Mouse (Mus musculus) B cell, adult 2 months (primary cell): ENCODE results near the gene Ikzf1.
A peak's percentile ranks its signal among the peaks of the same experiment; 100 is the strongest.

ENCODE experiments used
- DNase-seq, 2 experiments: peaks; one replicate each; pipeline ENCODE4 v3.0.0; 2022

Ikzf1 gene

DNA sequence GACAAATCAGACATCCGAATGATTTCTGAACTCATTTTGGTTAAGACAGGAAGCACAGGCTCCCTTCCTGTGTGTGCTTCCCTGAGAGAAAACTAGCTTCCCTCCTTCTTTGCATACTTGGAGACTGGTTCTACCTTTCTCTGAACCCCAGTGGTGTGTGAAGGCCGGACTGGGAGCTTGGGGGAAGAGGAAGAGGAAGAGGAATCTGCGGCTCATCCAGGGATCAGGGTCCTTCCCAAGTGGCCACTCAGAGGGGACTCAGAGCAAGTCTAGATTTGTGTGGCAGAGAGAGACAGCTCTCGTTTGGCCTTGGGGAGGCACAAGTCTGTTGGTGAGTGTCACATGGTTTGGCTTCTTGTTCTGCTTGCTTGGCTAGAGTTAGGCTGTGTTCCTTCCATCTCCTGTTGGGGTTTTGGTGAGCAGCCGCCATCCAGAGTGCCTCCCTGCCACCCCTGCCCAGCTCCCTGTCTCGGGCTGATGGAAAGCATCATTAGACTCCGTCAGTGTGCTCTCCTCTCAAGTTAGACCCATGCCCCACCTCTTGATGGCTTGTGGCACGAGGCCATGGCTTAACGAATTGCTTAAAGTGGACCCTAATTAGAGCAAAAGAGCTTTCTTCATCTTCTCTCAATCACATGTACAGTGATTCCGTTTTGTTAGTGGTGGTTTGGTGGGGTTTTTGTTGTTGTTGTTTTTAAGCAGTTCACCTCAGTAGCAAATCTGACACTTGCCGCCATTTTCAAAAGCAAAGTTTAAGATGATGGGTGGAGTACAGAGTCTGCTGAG, 5.4 kb downstream of the Ikzf1 start:
- peak; percentile 69 to 71 for DNase-seq

DNA sequence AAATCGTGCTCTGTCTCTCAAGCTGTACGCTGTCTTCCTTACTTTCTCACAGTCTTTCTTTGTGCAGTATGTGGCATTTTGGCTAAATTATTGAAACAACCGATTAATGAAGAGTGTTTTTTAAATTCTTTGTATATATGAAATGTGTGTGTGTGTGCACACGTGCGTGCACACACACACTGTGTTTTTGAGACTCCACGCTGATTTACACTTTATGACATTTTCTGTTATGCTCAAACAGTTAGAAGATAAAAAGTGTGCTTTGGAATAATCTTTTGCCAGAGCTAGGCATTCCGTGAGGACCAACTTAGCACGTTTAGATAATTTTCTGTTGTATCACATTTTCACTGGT, 6.0 kb downstream of the Ikzf1 start:
- no peak for DNase-seq

DNA sequence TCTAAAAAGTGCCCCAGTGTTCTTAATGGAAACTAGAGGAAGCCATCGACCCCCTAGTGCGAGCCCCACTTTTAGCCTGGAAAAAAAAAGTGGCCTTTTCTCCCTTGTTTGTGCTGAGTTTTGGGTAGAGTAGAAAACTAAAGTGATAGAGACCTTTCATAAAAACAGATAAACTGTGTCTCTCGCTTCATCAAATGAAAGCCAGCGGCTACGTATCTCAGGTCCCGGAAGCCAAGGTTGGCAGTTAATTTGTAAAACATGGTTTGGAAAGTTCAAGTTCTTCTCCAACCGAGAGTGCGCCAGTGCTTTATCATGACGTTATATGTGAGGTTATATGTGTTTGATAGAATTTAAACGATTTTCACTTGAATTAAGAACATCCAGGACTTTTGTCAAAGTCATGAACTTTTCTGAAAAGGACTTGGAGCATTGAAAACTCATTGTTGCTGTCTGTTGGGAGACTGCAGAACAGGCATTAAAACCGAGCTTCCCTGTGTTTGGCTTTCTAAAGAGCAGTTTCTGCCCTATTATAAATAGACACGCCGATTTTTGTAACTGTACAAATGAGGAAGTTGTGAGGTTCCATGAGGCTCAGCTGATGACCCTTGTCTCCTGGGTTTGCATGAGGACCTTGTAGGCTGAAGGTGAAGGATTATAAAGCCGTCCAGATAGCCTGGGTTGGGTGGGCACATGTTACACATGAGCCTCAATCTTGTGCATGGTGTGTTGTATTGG, 6.7 kb downstream of the Ikzf1 start:
- peak; percentile 65 to 72 for DNase-seq

- no peak for DNase-seq
Measured at GRCm38 (mm10) chr11:11692558-11693166, 7.9 kb downstream of the Ikzf1 start.

GRCm38 (mm10) chr11:11693446-11693845, 8.6 kb downstream of the Ikzf1 start:
- DNase-seq, result no peak

GRCm38 (mm10) chr11:11694072-11694471, 9.3 kb downstream of the Ikzf1 start:
- DNase-seq, result peak; percentile 53 to 55

GRCm38 (mm10) chr11:11694472-11695177, 9.8 kb downstream of the Ikzf1 start:
- no peak for DNase-seq

DNA sequence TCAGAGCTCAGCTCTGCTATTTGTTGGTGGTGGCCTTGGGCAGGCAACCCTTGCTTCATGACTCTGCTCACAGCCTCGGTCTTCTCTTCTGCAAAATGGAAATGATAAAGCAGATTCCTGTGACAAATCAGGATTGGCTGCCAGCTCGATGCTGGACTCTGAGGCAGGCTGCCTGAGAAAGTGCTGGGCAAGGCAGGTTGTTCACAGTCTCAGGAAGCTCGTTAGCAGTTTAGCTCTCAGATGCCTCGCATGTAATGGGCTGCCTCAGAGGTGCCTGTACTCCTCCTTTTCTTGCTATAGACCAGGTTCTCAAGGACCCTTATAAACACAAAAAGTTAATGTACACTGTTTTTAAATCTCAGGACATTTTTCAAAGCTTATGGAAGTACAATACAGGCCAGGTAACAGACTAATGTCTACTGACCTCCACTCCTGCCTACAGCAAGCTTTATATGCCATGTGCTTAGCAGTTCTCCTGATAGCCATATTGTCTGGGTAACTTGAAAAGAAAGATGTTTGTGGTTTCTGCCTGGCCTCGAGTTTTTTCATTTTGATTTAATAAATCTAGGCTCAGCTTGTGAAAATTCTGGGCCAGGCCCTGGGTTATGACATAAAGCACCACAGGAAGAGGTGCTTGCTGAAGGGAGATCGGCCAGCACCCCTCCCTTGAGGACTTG, 10.5 kb downstream of the Ikzf1 start:
- DNase-seq, result no peak

GRCm38 (mm10) chr11:11695907-11696306, 11.1 kb downstream of the Ikzf1 start:
- no peak for DNase-seq

DNA sequence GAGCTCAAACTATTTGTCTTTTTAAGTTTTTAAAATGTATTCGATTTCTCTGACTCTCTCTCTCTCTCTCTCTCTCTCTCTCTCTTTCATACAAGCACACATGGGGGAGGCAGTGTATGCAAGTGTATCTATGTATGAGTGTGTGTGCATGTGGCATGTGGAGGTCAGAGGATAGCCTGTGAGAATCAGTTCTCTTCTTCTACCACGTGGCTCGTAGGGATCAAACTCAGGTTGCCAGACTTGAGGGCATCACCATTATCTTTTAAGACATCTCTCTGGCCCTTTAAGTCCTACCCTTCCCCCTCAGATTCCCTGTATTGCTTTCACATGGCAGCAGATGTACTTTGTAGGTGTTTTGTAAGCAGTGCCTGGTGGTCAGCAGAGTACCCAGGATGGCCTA, 12.0 kb downstream of the Ikzf1 start:
- DNase-seq, result no peak

DNA sequence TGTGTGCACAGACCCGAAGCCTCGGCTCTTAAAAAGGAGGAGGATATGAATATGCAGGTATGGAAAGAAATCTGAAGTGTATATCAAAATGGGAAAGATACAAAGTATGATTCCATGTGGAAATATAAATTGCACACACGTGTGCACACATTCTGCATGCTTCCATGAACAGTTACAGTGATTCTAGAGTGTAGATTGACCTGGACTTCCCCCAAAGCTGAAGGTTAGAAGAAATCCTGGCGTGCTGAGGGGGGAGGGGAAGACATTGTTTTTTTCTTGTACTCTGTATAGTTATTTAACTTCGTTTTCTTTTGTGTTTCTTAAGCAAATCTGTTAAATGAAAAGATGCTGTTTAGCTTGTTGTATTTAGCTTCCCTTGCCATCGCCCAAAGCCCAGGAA, 16.6 kb downstream of the Ikzf1 start:
- no peak for DNase-seq

DNA sequence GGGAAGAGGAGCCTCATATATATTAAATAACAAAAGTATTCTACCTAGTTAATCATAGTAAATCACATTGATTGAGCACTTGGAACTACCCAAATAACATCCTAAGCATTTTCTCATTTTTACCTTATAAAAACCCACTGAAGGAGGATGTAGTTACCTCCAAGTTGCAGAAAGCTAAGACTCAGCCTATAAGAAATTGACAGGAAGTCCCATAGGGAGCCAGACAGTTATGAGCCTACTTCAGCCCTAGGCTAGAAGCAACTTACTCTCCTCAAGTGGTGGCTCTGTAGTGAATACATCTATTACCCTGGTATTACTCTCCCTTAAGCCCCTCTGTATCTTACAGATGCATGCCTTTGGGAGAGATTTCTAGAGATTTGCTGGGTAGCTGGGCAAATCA, 19.0 kb downstream of the Ikzf1 start:
- no peak for DNase-seq

- no peak for DNase-seq
Measured at GRCm38 (mm10) chr11:11708154-11708719, 23.4 kb downstream of the Ikzf1 start.

DNA sequence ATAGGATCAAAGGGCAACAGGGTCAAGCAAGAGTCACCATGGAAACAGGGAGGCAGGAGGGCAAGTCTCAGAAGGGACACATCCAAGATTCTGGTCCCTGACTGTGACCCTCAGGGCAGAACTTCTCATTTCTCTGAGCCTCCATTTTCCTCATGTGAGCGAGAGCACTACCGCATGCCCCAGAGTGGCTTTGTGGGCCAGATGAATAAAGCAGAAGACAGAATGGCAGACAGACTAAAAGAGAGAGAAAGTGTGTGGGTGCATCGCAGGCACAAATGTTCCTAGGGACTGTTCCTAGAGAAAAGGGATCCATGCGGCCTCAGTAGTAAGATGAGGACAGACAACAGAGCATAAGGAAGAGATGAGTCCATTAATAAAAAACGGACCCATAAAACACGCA, 24.5 kb downstream of the Ikzf1 start:
- DNase-seq, result no peak

DNA sequence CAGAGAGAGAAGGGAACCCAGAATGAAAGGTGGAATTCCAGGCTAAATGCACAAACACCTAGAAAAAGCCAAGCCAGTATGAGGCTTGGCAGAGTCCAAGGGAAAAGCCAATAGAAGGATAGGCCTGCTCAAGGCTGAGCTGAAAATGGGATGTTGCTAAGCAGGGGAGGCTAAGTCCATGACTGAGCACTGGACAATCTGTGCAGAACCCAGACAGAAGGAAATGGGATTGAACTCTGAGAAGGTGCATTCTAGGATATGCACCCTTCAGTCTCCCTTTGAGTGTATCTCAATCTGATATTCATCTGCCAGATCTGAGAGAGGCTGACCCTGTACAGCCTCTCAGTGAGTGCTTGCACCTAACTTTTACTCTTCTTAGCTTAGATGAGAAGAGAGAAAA, 25.9 kb downstream of the Ikzf1 start:
- no peak for DNase-seq

- peak; percentile 49 to 50 for DNase-seq
Measured at GRCm38 (mm10) chr11:11711748-11712147, 26.9 kb downstream of the Ikzf1 start.

GRCm38 (mm10) chr11:11714676-11715075, 29.9 kb downstream of the Ikzf1 start:
- DNase-seq, result no peak

GRCm38 (mm10) chr11:11715963-11716691, 31.3 kb downstream of the Ikzf1 start:
- no peak for DNase-seq

DNA sequence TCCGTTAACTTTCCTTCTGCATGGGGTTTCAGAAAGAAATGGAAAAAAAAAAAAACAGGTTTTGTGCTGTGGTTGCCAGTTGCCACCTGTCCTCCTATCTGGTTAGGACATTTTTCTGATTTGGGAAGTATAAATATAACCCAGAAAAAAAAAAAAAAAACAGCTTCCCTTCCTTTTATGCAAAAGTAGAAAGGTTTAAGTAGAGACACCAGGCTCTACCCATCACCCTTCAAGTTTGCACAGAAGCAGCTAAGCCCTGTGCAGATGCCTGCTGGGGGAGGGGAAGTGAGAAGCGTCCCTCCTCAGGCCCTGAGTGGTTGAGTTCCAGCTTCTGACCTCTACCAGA, 31.9 kb downstream of the Ikzf1 start:
- DNase-seq, result peak; percentile 52 to 62

GRCm38 (mm10) chr11:11717606-11718167, 32.9 kb downstream of the Ikzf1 start:
- no peak for DNase-seq

GRCm38 (mm10) chr11:11719748-11720147, 34.9 kb downstream of the Ikzf1 start:
- no peak for DNase-seq
